Mouse (Mus musculus) granulocyte monocyte progenitor cell, adult 5-6 weeks (primary cell): ENCODE measurements around the gene Coa7. TPM values are rescaled to one million over a fixed set of nuclear protein-coding genes. Genes with fewer than 3 reads are reported as not detected.

Experiments
- ATAC-seq: replicated peaks from 2 replicates; pipeline ENCODE4 v1.8.0; 2016; ENCODE audit warnings: mild to moderate bottlenecking, moderate TSS enrichment, inconsistent platforms; ENCODE audit not compliant: poor library complexity, severe bottlenecking
- total RNA-seq, 2 experiments: library from RNA; stranded (forward) in 1 of 2; stranded (reverse) in 1 of 2; fragments of 200-712, 200-1000 nt in 1 of 2; fragments of >200 nt in 1 of 2; fragmentation: Nextera tagmentation in 1 of 2; gene quantifications; 2 replicates each; pipeline ENCODE4 v1.2.3; 2014 to 2017

Gene Coa7
- total RNA-seq, 2 experiments from 2014 or later: 13.0 to 17.3 TPM

DNA sequence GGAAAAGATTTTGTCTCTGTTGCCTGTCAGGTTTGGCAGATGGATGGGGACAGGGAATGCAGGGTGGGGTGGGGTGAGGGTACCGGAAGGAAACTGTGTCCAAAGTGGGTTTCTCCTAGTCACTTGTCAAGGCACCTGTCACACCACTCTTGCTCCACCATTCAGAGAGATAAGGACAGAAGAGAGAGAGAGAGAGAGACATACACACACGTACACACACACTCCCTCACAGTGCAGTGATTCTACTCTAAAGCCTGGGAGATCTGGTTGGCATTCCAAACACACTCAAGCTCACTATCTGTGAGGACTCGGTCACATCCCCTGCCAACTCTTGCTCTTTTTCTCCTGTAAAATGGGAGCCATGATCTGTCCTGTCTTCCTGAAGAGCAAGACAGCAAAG, 44.2 kb downstream of the Coa7 start:
- ATAC-seq: no peak

GRCm38 (mm10) chr4:108379476-108379875, 51.5 kb downstream of the Coa7 start:
- no peak for ATAC-seq

DNA sequence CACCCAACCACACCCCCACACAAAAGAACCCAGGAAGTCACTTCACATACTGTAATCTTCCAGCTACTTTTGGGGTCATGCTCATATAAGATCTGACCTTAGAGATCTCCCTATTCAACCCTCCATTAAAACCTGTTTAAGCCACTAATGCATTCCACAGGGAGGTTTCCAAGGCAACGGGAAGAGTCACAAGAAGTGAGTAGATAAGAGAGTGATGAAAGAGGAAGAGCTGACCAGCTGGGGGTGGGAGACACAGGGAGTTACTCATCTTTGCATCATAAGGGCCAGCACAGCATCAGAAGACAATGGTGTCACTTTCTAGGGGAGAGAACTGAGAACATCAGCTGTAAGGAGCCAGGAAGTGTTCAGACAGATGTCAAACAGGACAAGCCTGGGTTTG, 52.2 kb downstream of the Coa7 start:
- peak; percentile 87 for ATAC-seq

- ATAC-seq: peak; percentile 36
These were observed 55.3 kb downstream of the Coa7 start, which contains the start of gene Shisal2a for GRCm38 (mm10) chr4:108383183-108383714. Gene Shisal2a (minus strand): TSS chr4:108383349.

GRCm38 (mm10) chr4:108386087-108386486, 58.1 kb downstream of the Coa7 start:
- no peak for ATAC-seq

DNA sequence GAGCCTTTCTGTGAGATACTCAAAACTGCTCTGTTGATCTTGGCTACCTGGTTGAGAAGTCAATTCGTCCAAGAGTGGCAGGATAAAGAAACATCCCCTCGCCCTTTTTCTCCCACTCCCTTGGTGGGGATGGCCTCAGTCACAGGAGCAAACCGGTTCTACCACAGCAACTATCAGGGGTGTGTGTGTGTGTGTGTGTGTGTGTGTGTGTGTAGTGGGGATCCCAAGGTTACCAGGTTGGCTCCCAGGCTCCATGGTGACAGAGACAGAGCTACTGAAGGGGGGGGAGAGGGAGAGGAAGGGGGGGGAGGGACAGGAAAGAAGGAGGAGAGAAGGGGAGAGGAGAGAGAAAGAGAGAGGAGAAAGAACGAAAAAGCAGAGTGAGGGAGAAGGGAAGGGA, 59.2 kb downstream of the Coa7 start:
- ATAC-seq: no peak

- ATAC-seq: peak; percentile 59
These were observed 59.8 kb downstream of the Coa7 start for GRCm38 (mm10) chr4:108387681-108388253.

DNA sequence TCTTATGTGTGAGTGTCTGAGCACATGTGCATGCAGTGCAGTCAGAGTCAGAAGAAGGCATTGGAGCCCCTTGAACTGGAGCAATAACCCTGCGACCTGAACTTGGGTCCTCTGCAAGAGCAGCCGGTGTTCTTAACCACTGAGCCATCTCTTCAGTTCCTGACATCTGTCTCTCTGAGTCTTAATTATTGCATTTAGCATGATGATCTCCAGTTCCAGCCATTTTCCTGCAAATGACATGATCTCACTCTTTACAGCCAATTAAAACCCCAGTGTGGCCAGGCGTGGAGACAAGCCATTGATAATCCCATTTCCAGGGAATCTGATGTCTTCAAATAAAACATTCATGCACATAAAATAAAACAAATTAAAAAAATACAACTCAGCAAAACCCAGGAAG, 60.8 kb downstream of the Coa7 start:
- ATAC-seq: no peak

- no peak for ATAC-seq
These were observed 63.2 kb downstream of the Coa7 start for GRCm38 (mm10) chr4:108391124-108391523.

Other genes starting within 250 kb of the Coa7 start
- gene Podn, start 231.7 kb upstream of the Coa7 start, total RNA-seq (2014; fragmentation: Nextera tagmentation): not detected in 2 replicates
- not detected in 2 replicates for gene Podn, start 231.7 kb upstream of the Coa7 start, total RNA-seq (2017)
- 228 and 252 TPM in 2 replicates for gene Scp2, start 183.1 kb upstream of the Coa7 start, total RNA-seq (2014; fragmentation: Nextera tagmentation)
- gene Scp2, start 183.1 kb upstream of the Coa7 start, total RNA-seq (2017): 218 and 226 TPM in 2 replicates
- 5.4 TPM in 1 of 2 replicates, not detected in the other for gene Echdc2, start 162.7 kb upstream of the Coa7 start, total RNA-seq (2014; fragmentation: Nextera tagmentation)
- not detected in 2 replicates for gene Echdc2, start 162.7 kb upstream of the Coa7 start, total RNA-seq (2017)
- not detected in 2 replicates for gene Zyg11a, start 110.1 kb upstream of the Coa7 start, total RNA-seq (2014; fragmentation: Nextera tagmentation)
- gene Zyg11a, start 110.1 kb upstream of the Coa7 start, total RNA-seq (2017): not detected in 2 replicates
- gene Zyg11b, start 27.0 kb upstream of the Coa7 start, total RNA-seq (2014; fragmentation: Nextera tagmentation): 11.6 and 17.4 TPM in 2 replicates
- gene Zyg11b, start 27.0 kb upstream of the Coa7 start, total RNA-seq (2017): 20.8 and 20.9 TPM in 2 replicates
- gene Shisal2a, start 55.2 kb downstream of the Coa7 start, total RNA-seq (2014; fragmentation: Nextera tagmentation): not detected in 2 replicates
- not detected in 2 replicates for gene Shisal2a, start 55.2 kb downstream of the Coa7 start, total RNA-seq (2017)
- 1.8 and 4.2 TPM in 2 replicates for gene Gpx7, start 78.8 kb downstream of the Coa7 start, total RNA-seq (2014; fragmentation: Nextera tagmentation)
- gene Gpx7, start 78.8 kb downstream of the Coa7 start, total RNA-seq (2017): 0.30 and 0.46 TPM in 2 replicates
- gene Tut4, start 131.3 kb downstream of the Coa7 start, total RNA-seq (2014; fragmentation: Nextera tagmentation): 77.1 and 98.9 TPM in 2 replicates
- 24.9 and 25.1 TPM in 2 replicates for gene Tut4, start 131.3 kb downstream of the Coa7 start, total RNA-seq (2017)